Mouse (Mus musculus) embryonic facial prominence, embryonic 13.5 days (tissue): ENCODE results near the gene Tmem200a. TPM values are rescaled to one million over a fixed set of nuclear protein-coding genes. Genes with fewer than 3 reads are reported as not detected.
"Not testable (repeated sequence)": the region's sequence is repeated elsewhere in the genome, so short reads cannot be mapped to it uniquely, and the experiment has no call there.

Experiments
- ATAC-seq: fragments of 200-750 bp; cut with Nextera tagmentation; 2 replicates; pipeline ENCODE4 v1.8.0; 2017; ENCODE audit warnings: low read depth; ENCODE audit not compliant: insufficient number of reproducible peaks, insufficient read depth, low FRiP score, low TSS enrichment
- H3K27ac ChIP-seq: fragments of 300-500 bp; sonication (generic); 2 replicates; pipeline ENCODE4 v1.5.1; 2015; ENCODE audit warnings: moderate library complexity, mild to moderate bottlenecking, inconsistent platforms
- H3K27me3 ChIP-seq: fragments of 300-500 bp; sonication (generic); 2 replicates; pipeline ENCODE4 v1.6.1; 2015; ENCODE audit warnings: mild to moderate bottlenecking, inconsistent platforms
- H3K36me3 ChIP-seq: fragments of 300-500 bp; sonication (generic); 2 replicates; pipeline ENCODE4 v1.6.1; 2015; ENCODE audit warnings: mild to moderate bottlenecking, inconsistent platforms
- H3K4me1 ChIP-seq: fragments of 300-500 bp; sonication (generic); 2 replicates; pipeline ENCODE4 v1.6.1; 2015; ENCODE audit warnings: inconsistent platforms
- H3K4me2 ChIP-seq: fragments of 300-500 bp; sonication (generic); 2 replicates; pipeline ENCODE4 v1.6.1; 2015; ENCODE audit warnings: moderate library complexity, mild to moderate bottlenecking, inconsistent platforms
- H3K4me3 ChIP-seq: fragments of 300-500 bp; sonication (generic); 2 replicates; pipeline ENCODE4 v1.5.1; 2015; ENCODE audit warnings: mild to moderate bottlenecking, inconsistent platforms
- H3K9ac ChIP-seq: fragments of 300-500 bp; sonication (generic); 2 replicates; pipeline ENCODE4 v1.6.1; 2015; ENCODE audit warnings: mild to moderate bottlenecking, inconsistent platforms
- H3K9me3 ChIP-seq: fragments of 300-500 bp; sonication (generic); 2 replicates; pipeline ENCODE4 v1.6.1; 2016; ENCODE audit warnings: inconsistent platforms
- WGBS: fragments of 180-500 bp; shearing (Covaris S2); methylation state at CpG from one replicate; pipeline ENCODE4 v1.1.7; 2015; ENCODE audit warnings: mixed read lengths; 5-methylcytosine and 5-hydroxymethylcytosine counted together
- polyA plus RNA-seq: library from polyadenylated mRNA; unstranded; fragments of >200 nt; fragmentation: Nextera tagmentation; extraction: Ambion mirVana; gene quantifications from 2 replicates; pipeline ENCODE4 v1.2.1, GENCODE M21; 2015

Tmem200a gene
- polyA plus RNA-seq, 1 experiment from 2014 or later, result 18.5 TPM

DNA sequence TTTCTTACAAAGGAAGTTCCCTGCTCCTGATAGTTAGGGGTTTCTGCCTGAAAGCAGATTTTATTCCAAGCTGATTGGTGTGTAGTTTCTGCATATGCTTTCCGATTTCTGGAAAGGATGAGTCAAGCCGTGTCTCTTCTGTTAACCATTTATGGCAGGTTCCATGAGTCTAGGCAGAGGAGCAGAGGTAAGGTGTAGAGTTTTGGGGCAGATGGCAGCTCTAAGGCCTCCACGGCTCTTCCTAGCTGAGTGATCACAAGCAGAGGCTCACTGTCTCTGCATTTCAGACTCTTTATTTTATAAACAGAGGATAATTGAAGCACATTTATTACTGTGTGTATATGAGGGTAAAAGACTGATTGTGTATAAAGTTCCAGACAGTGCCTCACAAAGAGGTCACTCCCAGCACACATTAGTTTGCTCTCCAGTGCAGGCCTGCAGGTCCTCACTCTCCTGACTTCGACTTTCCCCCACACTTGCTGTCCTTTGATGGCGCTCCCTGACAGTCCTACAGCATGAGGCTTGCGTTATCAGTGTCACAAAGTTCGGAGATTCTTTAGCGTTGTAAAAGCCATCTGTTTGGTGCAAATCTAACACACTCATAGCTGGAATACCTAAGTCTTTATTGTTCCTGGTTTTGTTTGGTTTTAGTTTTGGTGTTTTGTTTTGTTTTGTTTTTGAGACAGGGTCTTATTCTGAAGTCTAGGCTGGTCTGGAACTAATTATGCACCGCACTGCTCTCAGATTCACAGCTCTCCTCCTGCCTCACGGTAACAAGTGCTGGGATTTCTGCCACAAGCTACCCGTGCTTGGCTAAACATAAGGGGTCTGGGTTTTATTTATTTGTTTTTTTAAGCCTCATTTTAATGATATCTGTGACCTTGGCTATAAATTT is 151.1 kb downstream of the Tmem200a start:
- no peak overlapping the region for H3K4me3 ChIP-seq
- H3K27ac ChIP-seq, result peak overlapping the region; percentile 85
- no peaks in the 10 kb centered on the region for H3K27me3 ChIP-seq
- peaks cover 40% of the 10 kb centered on the region for H3K4me1 ChIP-seq
- no peaks in the 10 kb centered on the region for H3K36me3 ChIP-seq
- no peaks in the 10 kb centered on the region for H3K9me3 ChIP-seq
- H3K4me2 ChIP-seq, result no peak overlapping the region
- ATAC-seq, result no peak
- 26% methylated on average over 11 of the region's 11 CpGs for WGBS
- H3K9ac ChIP-seq, result no peak overlapping the region

DNA sequence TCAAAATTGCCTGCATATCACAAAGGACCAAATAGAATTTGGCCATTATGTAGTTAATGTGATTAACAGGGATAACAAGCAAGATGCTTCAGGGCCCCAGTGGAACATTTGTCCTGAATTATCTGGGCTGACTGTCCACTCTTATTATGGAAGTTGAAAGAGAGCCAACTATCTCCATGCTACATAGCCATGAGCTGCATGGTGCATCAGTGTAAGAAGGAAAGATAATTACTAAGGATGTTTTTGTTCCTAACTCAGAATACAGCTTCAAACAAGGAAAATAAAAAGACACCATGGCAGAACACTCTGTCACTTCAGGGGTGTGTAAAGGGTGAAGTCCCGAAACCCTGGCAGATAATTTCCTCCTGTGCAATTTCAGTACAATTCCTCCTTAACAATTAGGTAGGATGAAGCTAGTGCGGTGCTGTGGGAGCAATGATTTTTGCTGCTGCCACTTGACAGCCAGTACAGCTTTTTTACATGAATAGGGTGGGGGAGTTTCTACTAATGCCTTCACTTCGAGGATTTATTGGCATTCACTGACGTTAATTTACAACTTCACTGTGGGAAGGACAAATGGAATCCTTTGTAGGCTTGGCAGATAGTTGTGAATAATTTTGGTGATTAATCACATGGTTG is 158.1 kb downstream of the Tmem200a start:
- Histone ChIP-seq H3K4me2 (no peak overlapping the region), H3K27ac (no peak overlapping the region), H3K27me3 (no peaks in the 10 kb centered on the region), H3K4me3 (no peak overlapping the region), H3K9ac (no peak overlapping the region), H3K36me3 (no peaks in the 10 kb centered on the region), H3K9me3 (no peaks in the 10 kb centered on the region), H3K4me1 (no peaks in the 10 kb centered on the region)
- WGBS, result 55% methylated on average over 4 of the region's 4 CpGs
- ATAC-seq, result no peak

DNA sequence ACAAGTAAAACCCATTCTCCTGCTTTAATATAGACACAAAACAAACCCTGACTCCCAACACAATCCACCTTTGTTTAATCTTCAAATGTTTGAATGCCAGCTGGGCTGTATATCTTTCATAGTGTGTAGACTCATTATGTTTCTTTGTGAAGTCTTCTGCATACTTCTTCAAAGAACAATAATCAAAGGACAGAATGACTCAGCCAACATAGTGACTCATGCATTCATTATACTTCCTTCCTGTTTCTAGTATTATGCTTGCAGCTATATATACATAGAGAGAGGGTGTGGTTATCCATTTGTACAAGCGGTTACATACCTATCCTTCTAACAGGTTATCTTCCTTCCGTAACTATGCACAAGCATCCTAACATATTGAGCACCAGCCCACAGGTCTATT is 160.7 kb downstream of the Tmem200a start:
- WGBS, result 84% methylated on average over 2 of the region's 2 CpGs
- H3K4me1 ChIP-seq, result no peaks in the 10 kb centered on the region
- H3K27me3 ChIP-seq, result no peaks in the 10 kb centered on the region
- no peaks in the 10 kb centered on the region for H3K36me3 ChIP-seq
- H3K9ac ChIP-seq, result no peak overlapping the region
- no peak overlapping the region for H3K4me3 ChIP-seq
- ATAC-seq, result no peak
- no peaks in the 10 kb centered on the region for H3K9me3 ChIP-seq
- no peak overlapping the region for H3K27ac ChIP-seq
- no peak overlapping the region for H3K4me2 ChIP-seq

DNA sequence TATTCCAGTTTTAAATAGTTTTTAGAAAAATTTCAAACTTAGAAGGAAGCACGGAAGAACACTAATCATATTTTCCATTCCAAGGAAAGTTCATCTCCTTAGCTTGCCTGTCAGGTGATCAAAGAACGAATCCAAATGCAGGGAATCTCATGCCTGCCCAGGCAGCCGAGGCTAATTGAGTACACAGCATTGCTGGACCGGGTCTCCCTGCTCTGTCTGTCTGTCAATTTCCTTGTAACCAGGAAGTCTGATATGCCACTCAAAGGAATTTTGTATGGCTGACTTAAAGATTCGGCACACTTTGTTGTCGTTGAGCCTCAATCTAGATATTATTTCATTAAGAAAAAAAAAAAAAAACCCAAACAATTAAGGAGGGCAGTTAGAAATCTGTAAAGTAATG is 168.6 kb downstream of the Tmem200a start:
- Histone ChIP-seq H3K27me3 (no peaks in the 10 kb centered on the region), H3K4me3 (no peak overlapping the region), H3K4me2 (no peak overlapping the region), H3K27ac (no peak overlapping the region), H3K9ac (no peak overlapping the region), H3K36me3 (no peaks in the 10 kb centered on the region), H3K4me1 (no peaks in the 10 kb centered on the region), H3K9me3 (no peaks in the 10 kb centered on the region)
- 30% methylated on average over 6 of the region's 6 CpGs for WGBS
- ATAC-seq, result no peak

DNA sequence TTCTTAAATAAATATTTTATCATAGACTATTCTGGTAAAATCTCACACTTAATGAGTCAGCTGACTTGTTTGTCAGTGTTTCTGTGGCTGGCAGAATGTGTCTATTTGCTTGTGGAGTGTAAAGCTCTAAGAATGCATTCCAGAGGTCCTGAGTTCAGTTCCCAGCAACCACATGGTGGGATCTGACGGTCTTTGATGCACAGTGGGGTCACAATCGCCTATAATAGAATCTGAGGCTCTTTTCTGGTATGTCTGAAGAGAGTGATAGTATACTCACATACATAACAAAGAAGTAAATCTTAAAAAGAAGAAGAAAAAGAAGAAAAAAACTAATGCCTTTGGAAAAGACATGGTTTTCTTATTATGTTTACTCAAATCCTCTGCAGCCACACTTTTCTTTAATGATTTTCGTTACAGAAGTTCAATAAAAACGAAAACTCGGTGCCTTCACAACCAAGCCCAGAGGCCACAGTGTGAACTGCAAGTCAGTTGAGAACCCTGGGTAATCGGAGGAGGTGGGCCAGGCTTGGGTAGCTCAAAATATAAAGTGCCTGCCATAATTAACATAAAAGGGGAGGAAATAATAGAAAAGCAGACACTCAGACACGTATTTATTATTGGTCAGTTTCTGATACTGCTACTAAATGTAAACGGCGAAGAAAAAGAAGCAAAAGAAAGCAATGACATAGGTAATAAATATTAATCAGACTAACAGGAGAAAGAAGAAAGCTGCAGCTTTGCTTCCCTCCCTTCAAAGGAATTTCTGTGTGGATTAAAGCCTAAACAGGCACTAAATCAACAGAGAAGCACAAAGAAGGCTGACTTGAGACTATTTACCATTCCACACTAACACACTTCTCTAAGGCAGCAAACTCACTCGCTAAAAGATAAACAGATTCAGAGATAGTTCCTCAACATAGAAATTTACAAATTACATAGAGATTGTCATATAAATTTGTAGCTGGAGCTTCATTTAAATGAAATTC is 170.5 kb downstream of the Tmem200a start:
- Histone ChIP-seq H3K36me3 (no peaks in the 10 kb centered on the region), H3K27me3 (no peaks in the 10 kb centered on the region), H3K9ac (no peak overlapping the region), H3K27ac (no peak overlapping the region), H3K4me2 (no peak overlapping the region), H3K4me3 (no peak overlapping the region), H3K9me3 (no peaks in the 10 kb centered on the region), H3K4me1 (no peaks in the 10 kb centered on the region)
- no peak for ATAC-seq
- WGBS, result 75% methylated on average over 10 of the region's 10 CpGs

DNA sequence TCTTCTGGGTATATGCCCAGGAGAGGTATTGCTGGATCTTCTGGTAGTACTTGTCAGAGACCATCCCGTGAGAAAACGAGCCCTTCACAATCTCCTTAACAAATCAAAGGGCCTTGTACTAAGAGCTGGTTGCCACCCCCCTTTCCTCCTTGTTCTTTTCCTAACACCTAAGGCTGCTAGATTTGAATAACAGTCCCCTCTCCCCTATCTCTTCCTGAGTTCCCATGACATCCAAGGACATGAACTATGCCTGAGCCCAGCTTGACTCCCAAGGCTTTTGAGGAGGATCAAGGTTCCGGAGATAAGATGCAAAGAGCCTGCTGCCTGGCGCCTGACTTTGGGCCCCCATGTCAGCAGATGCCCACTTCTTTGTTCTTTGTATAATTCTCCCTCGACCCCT is 184.7 kb downstream of the Tmem200a start:
- not testable (repeated sequence) for H3K4me2 ChIP-seq, H3K27me3 ChIP-seq, H3K4me1 ChIP-seq, H3K27ac ChIP-seq, H3K9ac ChIP-seq, H3K9me3 ChIP-seq, ATAC-seq, H3K36me3 ChIP-seq, H3K4me3 ChIP-seq
- WGBS, result 90% methylated on average over 5 of the region's 5 CpGs

DNA sequence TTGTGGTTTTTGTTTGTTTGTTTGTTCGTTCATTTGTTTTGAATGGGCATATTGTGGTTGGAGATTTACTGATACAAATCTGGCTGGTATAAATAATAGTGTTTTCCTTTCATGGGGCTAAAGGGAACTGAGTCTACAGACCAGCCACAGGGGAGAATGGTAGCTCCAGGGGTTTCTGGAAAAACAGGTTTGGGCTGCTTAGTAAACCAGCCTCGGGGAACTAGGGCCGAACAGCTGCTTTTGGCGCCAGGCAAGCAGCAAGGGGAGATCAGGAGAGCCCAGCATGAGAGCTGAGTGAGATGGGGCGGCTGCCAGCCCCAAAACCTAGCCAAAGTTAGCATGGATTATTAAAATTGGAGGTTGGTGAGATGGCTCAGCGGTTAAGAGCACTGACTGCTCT is 191.6 kb downstream of the Tmem200a start:
- no peaks in the 10 kb centered on the region for H3K27me3 ChIP-seq
- H3K9ac ChIP-seq, result no peak overlapping the region
- ATAC-seq, result no peak
- H3K4me2 ChIP-seq, result no peak overlapping the region
- no peak overlapping the region for H3K27ac ChIP-seq
- 0 out of 2 replicates have a peak, but pooled peaks cover 2% of the 10 kb centered on the region for H3K4me1 ChIP-seq
- 23% methylated on average over 6 of the region's 6 CpGs for WGBS
- no peaks in the 10 kb centered on the region for H3K9me3 ChIP-seq
- H3K36me3 ChIP-seq, result no peaks in the 10 kb centered on the region
- H3K4me3 ChIP-seq, result no peak overlapping the region

DNA sequence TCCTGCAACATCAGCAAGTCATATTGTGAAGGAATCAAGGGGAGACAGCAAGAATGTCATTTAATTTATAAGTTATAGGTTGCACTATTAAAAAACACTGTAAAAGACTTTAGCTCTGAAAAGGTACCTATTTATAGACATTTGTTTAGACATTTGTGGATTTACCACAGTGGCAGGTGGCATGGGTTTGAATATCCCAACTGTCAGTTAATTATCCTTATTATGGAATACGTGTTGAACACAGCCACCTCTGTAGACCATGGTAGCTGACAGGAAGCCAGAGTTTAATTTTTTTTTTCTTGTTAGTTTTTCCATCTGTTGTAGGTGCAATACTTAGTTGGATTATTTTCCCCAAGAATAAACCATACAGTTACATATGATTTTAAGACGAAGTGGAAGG is 194.3 kb downstream of the Tmem200a start:
- Histone ChIP-seq H3K36me3 (no peaks in the 10 kb centered on the region), H3K27me3 (no peaks in the 10 kb centered on the region), H3K9me3 (no peaks in the 10 kb centered on the region), H3K27ac (no peak overlapping the region), H3K9ac (no peak overlapping the region), H3K4me1 (0 out of 2 replicates have a peak, but pooled peaks cover 2% of the 10 kb centered on the region), H3K4me3 (no peak overlapping the region), H3K4me2 (no peak overlapping the region)
- no peak for ATAC-seq
- 86% methylated on average over 2 of the region's 2 CpGs for WGBS

DNA sequence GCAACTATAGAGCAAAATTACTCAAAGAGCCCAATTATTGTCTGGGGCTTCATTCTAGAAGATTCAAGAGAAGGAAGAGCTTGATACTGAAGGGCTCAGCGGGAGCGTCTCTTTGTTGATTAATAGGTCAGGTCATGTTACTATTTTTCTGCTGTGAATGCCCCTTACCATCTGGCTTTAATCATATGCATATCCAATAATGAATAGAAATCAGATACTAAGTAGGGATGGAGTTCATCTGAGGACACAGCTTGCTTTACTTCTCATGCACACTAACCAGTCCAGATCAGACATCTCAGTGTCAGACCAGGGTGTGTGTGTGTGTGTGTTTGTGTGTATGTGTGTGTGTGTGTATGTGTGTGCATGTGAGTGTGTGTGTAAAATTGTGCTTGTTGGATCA is 201.1 kb downstream of the Tmem200a start:
- H3K27ac ChIP-seq, result no peak overlapping the region
- H3K4me1 ChIP-seq, result 0 out of 2 replicates have a peak, but pooled peaks cover 5% of the 10 kb centered on the region
- H3K9ac ChIP-seq, result no peak overlapping the region
- no peak for ATAC-seq
- no peaks in the 10 kb centered on the region for H3K9me3 ChIP-seq
- WGBS, result 19% methylated on average over 2 of the region's 2 CpGs
- no peak overlapping the region for H3K4me3 ChIP-seq
- no peaks in the 10 kb centered on the region for H3K27me3 ChIP-seq
- no peaks in the 10 kb centered on the region for H3K36me3 ChIP-seq
- no peak overlapping the region for H3K4me2 ChIP-seq

DNA sequence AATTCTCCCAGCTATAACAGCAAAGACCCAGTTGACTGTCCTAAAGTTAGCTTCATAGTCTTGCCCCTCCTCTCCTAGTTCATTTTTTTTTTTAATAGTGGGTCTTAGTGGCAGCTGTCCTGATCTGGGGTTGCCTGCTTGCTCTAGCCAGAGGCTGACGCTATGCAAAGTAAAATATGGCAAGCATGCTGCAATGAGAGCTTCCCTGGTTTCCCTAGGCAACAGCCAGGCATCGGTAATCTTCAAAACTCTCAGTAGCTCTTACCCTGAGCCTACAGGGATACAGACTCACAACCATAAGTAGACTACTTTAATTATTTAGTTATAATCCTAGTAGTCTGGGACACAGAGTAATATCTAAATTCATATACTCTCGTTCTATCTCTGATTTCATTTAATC is 202.0 kb downstream of the Tmem200a start:
- Histone ChIP-seq H3K4me2 (no peak overlapping the region), H3K27ac (no peak overlapping the region), H3K9ac (no peak overlapping the region), H3K27me3 (no peaks in the 10 kb centered on the region), H3K4me3 (no peak overlapping the region), H3K4me1 (0 out of 2 replicates have a peak, but pooled peaks cover 5% of the 10 kb centered on the region), H3K9me3 (no peaks in the 10 kb centered on the region), H3K36me3 (no peaks in the 10 kb centered on the region)
- no peak for ATAC-seq
- 46% methylated on average over 3 of the region's 3 CpGs for WGBS

DNA sequence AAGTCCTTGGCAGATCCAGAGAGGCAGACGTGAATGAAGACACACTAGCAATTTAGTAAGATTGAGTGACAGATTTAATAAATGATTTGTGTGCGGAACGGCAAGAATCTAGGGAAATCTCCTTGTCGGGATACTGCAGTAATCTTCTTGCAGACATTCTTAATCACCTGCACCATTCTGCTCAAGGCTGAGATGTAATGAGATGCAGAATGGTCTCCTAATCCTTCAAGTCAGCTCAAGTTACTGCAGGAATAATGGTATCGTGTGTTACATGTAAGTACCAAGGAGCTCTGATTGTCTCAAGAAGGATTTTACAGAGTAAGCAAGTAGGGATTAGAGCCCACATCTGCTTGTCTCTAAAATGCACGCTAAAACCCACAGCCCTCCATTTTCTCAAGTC is 210.1 kb downstream of the Tmem200a start:
- no peak for ATAC-seq
- Histone ChIP-seq H3K4me3 (no peak overlapping the region), H3K27me3 (no peaks in the 10 kb centered on the region), H3K27ac (no peak overlapping the region), H3K9me3 (no peaks in the 10 kb centered on the region), H3K9ac (no peak overlapping the region), H3K36me3 (no peaks in the 10 kb centered on the region), H3K4me2 (no peak overlapping the region), H3K4me1 (no peaks in the 10 kb centered on the region)
- WGBS, result 27% methylated on average over 6 of the region's 6 CpGs
